Mouse (Mus musculus) left cerebral cortex, postnatal 4 days (tissue): Measurements from ENCODE around the gene Traf3. TPM values are rescaled to one million over a fixed set of nuclear protein-coding genes. Genes with fewer than 3 reads are reported as not detected.

ENCODE experiments used
- DNase-seq: peaks from one replicate; pipeline ENCODE4 v3.0.0-alpha.2; 2022
- intact Hi-C: fragments of 180-260 bp; cut with DNase I; formaldehyde crosslinking; loops from one replicate; pipeline ENCODE4 v1.15.1; 2025
- total RNA-seq, 2 experiments: library from RNA; stranded (reverse); gene quantifications; 2 replicates each; pipeline ENCODE4 v1.2.3; 2021

Gene Traf3
- total RNA-seq, 2 experiments from 2014 or later, result 37.0 to 41.8 TPM

DNA sequence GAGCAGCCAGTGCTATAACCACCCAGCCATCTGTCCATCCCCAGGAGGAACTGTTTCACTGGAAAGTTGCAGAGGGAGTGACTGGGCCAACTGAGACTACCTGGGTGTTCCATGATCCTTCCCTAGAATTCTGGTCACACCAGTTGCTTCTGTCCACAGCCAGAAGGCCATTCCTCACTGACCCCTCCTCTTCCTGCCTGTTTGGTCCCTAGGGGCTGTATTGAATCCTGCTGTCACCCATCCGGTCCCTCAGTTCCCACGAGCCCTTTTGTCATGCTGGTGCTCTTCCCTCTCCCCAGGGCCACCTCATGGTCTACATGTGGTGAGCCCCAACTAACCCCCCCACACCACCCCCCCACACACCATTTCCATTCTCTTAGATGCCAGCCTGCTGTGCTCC is 24.7 kb downstream of the Traf3 start:
- intact Hi-C loops, result no loop called here

DNA sequence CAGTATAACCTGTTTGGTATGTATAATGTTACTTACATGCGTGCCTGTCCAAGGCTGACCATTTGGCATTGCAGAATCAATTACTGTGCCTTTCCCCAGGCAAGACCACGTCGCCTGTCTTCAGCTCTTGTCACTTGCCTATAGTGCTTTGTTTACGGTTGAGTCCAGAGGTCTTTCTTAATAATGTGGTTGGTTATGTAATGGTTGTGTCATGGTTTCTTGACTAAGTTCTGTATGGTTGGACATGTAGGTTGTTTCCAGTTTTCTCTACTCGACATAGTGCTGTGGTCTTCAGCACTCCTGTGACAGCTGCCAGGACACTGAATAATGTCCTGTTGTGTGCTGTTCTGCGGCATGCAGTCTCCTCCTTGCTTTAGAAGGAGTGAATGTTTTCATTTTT is 26.6 kb downstream of the Traf3 start:
- intact Hi-C loops, result no loop called here
- DNase-seq, result no peak

More for the DNA sequence above, 24.7 kb downstream of the Traf3 start:
- no peak for DNase-seq

DNA sequence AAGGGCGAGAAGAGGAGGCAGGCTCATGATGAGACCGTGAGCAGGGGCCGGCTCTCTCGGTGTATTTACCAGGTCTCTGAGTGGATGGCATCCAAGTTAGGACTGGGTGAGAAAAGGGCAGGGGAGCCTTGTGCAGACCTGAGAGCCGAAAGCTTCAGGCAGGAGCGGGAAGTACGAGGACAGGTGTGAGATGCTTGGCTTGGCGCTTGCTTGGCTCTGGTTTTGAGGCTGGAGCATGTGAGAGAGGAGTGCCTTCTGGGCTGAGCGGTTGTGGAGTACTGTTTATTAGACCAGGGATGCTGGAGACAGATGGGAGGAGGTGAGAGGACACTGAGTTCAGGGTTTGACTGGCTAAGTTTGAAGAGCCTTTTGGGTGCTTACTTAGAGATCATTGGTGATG is 27.2 kb downstream of the Traf3 start:
- no peak for DNase-seq
- intact Hi-C loops, result no loop called here

DNA sequence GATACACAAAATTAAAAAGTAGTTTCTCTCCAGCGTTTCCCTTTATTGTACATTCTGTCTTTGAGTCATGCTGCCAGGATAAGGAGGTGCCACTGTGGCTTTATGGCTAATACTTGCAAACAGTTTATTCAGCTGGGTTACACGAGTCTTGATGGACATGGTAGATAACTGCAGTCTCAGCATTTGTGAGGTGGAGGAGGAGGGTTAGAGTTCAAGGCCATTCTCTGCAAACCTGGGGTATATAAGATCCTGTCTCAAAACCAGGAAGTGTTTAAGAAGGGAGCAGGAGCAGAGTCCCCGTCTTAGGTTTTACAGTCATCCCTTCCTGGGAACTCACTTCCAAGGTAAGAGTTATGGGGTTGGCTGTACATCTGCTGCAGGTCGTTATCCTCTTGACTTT is 30.4 kb downstream of the Traf3 start:
- intact Hi-C loops, result no loop called here
- no peak for DNase-seq

DNA sequence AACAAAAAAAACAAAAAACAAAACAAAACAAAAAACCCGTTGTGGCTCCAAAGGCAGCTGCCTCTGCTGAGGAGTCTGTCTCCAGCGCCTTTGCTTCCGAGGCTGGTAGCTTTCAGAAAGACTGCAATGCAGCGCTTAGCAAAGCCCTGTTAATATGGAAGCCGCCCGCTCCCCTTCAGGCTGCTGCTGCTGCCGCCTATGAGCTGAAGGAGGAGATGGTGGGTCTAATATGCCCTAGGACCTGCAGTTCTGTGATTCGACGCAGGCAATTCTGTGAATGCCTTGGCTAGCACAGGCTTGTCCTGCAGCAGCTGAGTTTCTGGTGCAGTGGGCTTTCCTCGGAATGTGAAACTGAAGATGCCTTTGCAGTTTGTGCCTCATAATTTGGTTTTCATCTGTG is 36.9 kb downstream of the Traf3 start:
- intact Hi-C loops, result no loop called here
- DNase-seq, result peak; percentile 21

DNA sequence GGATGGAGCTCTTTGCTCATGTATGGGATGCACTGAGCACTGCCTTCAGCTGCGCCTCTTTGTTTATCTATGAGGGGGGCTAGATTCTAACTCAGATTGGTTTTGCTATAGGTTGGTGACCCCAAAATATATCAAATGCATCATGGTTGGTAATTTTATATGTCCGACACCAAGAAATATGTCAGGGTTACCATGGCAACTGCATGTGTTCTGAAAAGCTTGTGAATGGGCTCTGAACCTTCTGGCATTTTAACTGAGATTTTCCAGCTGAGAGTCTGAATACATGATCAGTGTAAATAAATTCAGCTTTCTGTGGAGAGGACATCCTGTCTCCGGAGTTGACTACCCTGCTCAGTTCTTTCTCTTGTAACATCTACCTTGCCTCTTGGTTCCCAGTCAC is 37.8 kb downstream of the Traf3 start:
- intact Hi-C loops, result no loop called here
- DNase-seq, result no peak

DNA sequence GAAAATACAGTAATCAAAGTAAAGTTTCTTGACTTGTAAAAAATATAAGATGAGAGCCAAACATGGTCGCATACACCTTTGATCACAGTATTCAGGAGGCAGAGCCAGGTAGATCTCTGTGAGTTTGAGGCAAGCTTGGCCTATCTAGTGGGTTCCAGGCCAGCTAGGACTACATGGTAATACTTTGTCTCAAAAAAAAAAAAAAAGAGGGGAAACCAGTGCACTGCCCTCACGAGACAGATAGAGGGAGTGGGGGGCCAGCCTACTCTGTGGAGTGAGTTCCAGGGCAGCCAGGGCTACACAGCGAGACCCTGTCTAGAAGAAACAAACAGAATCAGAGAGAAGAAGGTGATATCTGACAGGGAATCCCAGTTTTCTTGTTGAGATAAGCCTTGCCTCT is 41.5 kb downstream of the Traf3 start:
- intact Hi-C loops, result no loop called here
- DNase-seq, result no peak

DNA sequence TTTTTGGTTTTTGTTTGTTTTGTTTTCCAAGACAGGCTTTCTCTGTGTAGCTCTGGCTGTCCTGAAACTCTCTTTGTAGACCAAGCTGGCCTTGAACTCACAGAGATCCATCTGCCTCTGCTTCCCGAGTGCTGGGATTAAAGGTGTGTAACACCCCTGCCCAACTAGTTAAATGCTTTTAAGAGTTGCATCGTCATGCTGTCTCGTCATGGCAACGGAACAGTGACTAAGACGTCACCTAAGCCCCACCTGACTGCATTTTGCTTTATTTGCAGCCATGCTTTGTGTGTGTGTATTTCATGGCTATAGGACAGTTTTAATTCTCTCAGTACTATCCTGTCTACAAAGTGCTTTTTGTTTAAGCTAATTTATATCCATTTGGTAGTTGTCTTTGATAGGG is 45.6 kb downstream of the Traf3 start:
- DNase-seq, result no peak
- intact Hi-C loops, result no loop called here

DNA sequence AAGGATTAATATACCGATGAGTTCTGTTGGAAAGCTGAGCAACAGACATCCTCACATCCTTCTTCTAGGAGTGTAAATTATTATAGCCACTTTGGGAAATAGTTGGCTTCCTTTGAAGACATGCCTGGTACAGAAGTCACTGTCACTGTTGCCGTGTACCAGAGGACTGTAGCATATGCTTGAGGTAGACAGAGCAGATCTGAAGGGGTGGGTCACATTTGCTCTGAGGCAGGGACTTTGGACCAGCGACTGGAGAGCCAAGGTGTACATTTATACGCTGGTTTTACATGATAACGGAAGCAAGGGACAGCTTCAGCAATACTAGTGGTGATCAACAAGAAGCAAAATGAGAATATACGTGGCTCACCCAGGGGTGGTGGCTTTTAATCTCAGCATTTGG is 52.7 kb downstream of the Traf3 start:
- no peak for DNase-seq
- intact Hi-C loops, result no loop called here

DNA sequence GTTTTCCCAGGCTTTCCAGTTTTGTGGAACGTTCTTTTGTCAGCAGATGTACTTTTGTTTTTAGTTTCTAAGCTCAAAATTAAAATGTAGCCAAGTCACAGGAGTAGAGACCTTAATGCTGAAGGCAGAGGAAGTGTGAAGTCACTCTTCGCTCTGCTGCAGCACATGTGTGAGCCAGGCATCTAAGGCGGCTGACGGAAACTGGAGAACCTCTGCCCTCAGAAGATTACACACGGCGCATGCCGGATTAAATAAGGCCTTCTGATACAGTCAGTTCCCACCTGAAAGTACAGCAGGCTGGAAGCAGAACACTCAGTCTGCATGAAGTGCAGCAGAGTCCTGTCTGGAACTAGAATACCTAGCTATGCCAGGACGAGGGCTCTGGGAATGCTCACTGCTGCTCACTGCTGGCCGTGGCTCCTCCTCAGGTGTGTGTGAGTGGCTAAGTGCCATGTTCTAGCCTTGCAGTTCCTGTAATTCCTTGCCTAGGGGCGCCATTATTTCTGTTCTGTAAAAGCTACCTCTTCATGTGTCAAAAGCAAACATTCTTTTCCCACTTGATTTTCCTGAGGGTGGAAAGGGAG is 59.1 kb downstream of the Traf3 start:
- DNase-seq, result no peak
- intact Hi-C loops, result no loop called here

DNA sequence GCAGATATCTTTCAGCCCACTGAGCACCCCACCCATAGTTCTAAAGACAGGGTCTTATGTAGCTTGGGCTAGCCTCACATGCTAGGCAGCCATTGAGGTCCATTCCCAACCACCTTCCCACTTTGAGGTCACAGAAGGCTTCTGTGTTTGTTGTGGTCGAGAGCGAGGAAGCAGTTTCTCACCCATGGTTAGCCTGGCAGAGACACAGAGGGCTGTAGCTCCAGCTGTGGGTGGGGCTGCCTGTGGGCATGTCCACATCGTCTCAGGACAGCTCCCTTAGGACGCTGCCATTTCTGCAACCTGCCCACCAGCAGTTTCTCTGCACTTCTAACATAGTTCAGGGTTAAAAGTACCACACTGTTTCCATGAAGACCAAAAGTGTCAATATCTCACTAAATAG is 61.2 kb downstream of the Traf3 start:
- intact Hi-C loops, result no loop called here
- DNase-seq, result no peak

DNA sequence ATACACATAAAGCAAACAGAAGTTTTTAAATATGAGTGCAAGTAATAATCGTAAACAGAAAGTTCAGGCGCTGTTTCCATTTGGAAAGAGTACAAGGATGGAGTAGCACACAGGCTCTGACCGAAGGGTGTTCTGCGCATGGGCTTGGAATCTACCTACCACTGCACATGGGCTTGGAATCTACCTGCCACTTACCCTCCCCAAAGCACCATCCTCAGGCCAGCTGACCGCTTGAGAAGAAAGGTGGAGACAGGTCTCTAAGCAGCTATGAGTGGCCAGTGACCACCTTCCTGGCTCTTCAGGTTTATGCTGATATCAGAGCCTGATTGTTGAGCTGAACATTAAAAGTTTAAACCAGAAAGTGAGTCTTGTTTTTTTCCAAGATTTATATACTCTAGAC is 62.3 kb downstream of the Traf3 start:
- DNase-seq, result no peak
- intact Hi-C loops, result no loop called here

DNA sequence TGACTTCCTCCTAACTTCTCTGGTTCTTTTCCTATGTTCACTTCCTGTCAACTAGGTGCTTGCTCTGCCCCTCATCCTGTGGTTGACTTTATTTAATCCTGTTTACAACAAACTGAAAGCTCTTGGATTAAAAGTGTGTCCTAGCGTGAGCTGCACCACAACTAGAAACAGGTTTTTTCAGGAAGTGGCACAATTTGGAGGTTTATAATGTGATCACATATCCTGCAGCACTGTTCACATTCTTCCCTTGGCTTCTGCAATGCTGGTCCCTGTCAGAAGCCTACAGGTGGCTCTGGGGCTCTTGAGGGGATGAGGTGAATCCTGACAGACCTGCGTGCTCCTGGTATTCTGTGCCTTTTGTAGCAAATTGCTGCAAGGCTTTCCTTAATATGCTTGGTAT is 64.6 kb downstream of the Traf3 start:
- no peak for DNase-seq
- intact Hi-C loops, result no loop called here

DNA sequence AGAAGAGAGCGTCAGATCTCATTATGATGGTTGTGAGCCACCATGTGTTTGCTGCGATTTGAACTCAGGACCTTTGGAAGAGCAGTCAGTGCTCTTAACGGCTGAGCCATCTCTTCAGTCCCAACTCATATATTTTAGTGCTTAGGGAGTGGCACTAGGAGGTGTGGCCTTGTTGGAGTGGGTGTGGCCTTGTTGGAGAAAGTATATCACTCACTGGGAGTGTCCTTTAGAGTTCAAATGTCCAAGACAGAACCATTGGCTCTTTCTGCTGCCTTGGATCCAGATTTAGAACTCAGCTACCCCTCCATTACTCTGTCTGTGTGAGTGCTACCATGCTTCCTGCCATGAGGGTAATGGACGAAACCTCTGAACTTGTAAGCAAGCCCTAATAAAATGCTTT is 67.6 kb downstream of the Traf3 start:
- no peak for DNase-seq
- intact Hi-C loops, result no loop called here

DNA sequence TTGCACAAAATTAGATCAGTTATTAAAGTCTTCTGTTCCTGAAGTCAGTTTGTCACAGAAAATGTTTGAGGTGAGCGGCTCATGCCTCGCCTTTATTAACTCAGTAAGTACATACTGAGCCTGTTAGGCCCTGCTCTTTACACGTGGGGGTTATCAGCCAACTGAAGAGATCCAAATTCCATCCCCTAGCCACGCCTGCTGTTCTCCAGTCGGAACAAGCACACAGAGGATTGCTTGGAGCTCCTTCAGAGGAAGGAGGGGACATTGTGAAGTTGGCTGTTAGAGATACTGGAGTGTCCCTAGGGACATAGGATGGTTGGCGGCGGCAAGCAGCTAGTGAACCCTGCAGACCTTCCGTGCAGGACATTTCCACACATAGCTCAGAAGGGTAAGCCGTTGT is 68.2 kb downstream of the Traf3 start:
- DNase-seq, result no peak
- intact Hi-C loops, result no loop called here

DNA sequence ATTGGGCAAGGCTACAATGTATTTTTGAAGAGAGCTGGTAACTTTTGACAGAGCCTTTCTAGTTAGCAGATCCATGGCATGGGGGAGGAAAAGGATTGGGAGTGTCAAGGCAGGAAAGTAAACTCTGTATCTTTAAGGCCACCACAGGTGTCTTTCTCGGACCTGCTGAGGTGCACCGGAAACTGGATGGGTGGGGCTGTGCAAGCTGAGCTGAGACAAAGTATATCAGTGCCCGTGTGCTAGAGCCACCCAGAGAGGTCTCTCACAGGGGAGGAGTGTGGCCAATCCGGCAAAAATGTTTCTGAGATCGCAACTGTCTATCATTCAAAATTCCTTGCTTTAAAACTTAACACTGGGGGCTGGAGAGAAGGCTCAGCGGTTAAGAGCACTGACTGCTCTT is 69.5 kb downstream of the Traf3 start:
- intact Hi-C loops, result no loop called here

DNA sequence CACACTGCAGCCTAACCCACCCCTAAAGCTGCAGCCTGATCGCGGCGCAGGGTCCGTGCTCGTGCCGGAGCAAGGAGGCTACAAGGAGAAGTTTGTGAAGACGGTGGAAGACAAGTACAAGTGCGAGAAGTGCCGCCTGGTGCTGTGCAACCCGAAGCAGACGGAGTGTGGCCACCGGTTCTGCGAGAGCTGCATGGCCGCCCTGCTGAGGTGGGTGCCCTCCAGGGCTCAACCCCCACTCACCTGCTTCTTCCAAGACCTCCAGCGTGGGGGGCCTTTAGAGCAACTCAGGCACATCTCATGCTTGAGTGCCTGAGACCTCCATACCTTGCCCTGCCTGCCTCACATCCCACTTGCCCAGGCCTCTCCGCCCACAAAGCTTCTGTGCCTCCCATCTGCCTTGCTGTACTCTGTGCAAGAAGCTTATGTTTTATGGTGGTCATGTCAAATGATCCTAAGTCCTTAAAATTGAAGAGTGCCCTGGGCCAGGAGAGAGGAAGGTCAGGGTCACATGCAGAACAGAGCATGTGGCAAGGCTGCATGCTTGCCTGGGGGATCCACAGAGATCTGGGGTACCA is 71.5 kb downstream of the Traf3 start:
- DNase-seq, result no peak
- intact Hi-C loops, result no loop called here

More for the DNA sequence above, 69.5 kb downstream of the Traf3 start:
- DNase-seq, result no peak

DNA sequence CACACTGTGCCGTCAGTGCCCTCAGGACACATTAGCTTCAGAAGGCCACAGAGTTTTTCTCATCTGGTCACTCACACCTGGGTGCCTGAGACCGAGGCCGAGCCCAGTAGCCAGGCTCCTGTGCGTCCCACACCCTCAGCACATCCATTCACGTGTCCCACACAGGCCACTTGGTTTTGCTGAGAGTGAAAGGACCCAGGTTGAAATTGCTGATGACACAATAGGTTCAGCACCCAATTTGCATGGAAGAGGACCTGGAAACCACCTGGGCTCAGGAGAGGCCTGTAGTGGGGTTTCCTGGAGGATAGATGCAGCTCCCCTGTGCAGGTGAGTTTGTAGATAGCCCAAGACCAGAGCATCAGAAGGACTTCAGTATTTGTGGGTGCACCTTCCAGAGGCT is 72.2 kb downstream of the Traf3 start:
- no peak for DNase-seq
- intact Hi-C loops, result no loop called here

DNA sequence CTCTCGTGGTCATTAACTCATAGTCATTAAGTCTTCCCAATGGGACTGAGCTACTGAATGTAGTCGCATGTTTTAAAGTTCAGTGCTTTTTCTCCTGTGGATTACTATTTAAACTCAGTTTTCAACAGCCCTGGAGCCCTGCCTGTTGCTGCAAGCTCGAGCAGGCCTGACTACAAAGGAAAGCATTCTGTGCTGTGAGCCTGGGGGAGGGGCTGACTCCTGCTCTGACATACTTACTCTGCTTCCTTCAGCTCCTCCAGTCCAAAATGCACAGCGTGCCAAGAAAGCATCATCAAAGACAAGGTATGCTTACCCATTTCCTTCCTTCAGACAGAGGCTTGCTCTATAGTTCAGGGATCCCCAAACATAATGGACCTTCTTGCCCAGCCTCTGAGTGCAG is 72.6 kb downstream of the Traf3 start:
- intact Hi-C loops, result no loop called here
- peak; percentile 47 for DNase-seq

DNA sequence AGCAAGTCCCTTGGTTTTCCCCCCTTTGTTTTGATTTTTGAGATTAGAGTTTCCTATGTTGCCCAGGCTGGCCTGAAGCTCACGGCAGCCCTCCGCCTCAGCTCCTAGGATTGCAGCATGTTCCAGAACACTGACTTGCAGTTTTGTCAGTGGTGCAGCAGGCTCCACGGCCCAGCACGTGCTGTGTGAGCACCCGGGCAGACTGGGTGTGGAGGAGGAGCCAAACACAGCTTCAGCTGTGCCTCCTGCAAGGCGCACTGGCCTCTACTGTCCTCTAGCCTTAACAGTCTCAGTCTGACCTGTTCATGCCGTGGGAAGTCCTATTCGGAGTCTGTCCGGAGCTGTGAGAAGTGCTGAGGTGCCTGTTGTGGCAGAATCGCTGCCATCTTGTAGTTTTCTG is 73.8 kb downstream of the Traf3 start:
- DNase-seq, result no peak
- intact Hi-C loops, result no loop called here

DNA sequence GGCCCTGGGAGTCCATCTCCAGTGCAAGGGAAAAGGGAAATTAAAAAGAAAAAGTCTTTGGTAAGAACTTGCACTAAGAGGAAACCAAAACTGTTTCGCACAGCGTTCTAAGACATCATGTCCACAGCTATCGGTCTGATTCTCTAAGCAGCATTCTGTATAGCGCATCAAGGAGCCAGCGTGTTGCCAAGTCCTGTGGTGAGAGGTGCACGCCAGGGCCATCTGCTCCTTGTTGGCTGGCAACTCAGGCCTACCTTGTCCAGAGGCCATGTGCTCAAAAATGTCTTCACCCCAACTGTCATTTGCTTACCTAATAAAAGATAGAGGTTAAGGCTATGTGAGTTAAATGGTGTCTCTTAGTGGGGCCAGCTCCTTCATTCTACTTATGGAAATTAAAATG is 75.7 kb downstream of the Traf3 start:
- DNase-seq, result peak; percentile 85
- intact Hi-C loops, result no loop called here

DNA sequence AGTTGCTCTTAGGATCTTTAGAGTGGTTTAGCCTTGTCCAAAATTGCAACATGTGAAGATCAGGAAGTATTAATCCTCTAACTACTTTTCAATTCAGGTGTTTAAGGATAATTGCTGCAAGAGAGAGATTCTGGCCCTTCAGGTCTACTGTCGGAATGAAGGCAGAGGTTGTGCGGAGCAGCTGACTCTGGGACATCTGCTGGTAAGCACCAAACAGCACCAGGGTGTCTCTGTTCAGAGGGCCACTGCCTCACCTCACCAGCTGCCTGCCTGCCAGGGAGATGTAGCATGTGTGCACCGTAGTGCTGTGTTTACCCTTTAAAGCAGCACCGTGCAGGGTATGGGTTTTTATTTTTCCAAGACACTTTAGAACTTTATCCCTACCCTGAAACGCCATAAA is 76.2 kb downstream of the Traf3 start:
- DNase-seq, result no peak
- intact Hi-C loops, result no loop called here

DNA sequence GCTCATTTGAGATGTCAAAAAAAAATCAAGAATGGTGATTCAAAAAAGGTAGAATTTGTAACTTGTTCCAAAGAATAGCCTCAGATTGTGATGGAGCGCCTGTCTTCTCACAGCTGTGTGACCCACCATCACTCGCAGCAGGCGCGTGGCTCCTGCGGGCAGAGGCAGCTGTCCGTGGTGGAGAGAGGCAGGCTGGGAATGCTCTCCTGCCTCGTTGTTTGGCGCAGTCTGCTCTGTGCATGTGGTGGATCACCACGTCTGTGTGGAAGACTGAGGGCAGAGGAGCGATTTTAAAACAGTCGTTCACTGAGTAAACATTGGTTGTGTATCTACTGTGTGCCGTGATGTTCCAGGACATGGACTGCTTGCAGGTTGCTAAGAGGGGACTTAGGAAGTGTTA is 77.6 kb downstream of the Traf3 start:
- intact Hi-C loops, result no loop called here
- DNase-seq, result no peak
